Mouse (Mus musculus) G1E-ER4 (cell line): Measurements from ENCODE around the gene Atp6v1g1. TPM values are rescaled to one million over a fixed set of nuclear protein-coding genes. Genes with fewer than 3 reads are reported as not detected.

Experiments
- GATA1 ChIP-seq: IDR thresholded peaks from one replicate; pipeline ENCODE4 v1.8.0; 2012; ENCODE audit warnings: low read length, inconsistent platforms
- polyA plus RNA-seq: library from polyadenylated mRNA; stranded (reverse); fragments of >175 nt; gene quantifications from 2 replicates; pipeline ENCODE4 v1.2.3, GENCODE M21; 2012

Gene Atp6v1g1
- polyA plus RNA-seq, 1 experiment, result 188 TPM

DNA sequence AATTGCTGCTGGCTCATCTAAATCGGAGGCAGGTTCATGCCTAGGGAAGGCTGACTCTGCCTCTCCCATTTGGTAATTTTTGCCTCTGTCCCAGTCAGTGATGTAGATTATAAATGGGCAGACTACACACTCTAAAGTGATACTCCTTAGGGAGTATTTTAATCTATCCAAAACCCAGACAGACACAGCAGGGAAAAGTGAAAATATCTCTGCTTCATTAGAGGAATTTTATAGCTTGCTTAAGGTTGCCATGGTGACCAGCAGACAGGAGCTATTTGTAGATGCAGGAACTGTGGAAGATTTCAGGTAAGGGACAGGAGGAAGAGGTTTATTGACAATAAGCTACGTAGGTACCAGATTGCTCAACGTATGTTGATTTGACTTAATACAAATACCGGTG lies 7.0 kb upstream of the Atp6v1g1 start:
- no peak for TF ChIP-seq GATA1

DNA sequence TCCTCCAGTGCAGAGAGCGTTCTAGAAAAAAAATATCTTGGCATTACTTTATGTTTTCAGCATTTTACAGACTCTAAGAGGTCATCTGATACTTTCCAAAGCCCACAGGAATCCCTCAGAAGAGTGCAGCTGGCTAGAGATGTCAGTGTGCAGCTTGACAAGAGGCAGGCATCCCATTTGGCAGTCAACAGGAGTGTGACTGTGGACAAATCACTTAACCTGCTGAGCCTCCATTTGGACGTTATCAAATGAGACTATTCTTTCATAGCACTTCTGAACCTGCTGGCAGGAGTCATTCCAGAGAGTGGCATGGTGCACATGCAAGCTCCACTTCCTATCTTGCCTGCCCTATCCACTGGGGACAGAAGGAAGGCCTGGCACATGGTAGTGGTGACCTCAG lies 2.4 kb upstream of the Atp6v1g1 start:
- no peak for TF ChIP-seq GATA1

DNA sequence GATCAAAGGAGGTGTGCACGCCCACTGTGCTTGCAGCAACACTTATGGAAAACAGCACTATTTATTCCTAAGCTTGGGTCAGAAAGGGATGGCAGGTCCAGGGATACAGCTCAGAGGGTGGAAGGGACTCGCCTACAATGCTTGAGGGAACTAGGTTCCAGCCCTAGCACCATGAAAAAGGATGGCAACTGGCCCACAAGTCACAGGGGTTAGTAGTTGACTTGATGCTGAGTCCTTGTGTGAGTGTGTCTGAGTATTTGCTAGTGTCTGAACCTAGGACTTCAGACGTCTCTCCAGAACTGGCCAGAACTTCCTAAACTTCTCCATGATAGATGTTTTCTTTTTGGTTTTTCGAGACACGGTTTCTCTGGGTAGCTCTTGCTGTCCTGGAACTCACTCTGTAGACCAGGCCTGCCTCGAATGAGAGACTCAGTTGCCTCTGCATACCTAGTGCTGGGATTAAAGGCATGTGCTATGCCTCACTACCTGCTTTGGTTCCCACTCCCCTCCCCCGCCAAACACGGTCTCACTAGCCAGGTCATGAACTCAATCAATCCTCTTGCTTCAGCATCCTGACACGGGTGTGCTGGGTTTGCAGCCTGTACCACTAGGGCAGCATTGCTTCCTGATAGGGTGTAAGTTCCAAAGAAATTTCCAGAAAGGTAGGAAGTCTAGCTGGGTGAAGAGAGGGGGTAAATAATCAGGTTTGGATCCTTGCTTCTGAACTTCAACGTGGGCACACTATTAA lies 652 bp upstream of the Atp6v1g1 start:
- TF ChIP-seq GATA1, result no peak

DNA sequence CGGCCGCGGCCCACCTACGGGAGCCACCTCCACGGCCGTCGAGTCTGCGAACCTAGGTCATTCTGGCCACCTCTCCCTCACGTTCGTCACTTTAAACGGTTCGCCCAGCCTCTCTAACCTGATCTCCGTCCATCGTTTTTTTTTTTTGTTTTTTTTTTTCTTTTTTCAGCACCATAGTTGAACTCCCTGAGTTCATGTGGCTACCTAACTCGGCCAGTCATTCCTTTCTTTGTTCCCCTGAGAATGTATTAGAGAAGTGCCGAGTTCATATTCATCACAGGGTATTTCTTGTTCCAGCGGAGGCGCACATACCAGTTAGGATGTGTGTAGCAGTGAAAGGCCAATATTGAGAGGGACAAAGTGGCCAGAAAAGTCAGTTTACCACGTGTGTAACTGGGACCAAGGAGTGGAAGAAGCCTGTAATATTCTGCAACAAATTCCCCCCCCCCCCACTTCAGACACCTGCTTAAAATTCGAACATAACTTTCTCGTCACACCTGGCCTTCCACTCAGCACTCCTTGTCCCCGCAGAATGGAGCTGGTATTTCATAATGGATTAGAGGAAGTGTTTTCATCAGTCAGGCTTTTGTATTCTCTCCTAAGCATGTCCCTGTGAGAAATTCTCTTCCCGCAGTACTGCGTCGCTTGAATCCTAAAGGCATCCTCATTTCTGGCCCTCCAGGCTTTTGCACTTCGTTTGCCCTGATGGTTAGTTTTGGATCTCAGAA lies 823 bp downstream of the Atp6v1g1 start:
- TF ChIP-seq GATA1, result no peak

DNA sequence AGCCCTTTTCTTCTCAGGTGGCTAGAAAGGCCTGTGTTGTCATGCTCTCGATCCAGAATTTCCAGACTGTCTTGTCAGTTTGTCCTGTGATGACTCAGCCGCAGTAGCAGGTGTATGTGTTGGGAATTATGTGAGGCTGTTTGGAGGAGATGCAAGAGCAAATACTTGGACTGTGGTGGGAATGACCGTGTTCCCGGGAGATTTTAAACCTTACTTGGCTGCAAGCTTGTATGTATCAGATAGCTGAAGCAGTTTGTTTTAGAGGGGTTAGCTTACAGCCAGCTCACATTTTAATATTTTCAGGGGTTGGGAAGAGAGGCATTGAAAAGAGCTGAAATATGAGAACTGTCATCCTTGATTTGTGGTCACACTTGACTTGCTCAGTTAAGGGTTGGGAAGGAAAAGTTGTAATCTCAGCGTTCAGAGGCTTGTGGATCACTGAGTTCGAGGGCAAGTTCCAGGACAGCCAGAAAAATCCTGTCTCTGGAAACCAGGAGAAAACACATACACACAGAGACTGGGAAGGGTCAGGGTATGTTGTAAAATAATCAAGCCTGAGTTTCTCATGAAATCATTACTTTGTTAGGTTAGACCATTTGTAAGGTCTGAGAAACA lies 2.0 kb downstream of the Atp6v1g1 start:
- no peak for TF ChIP-seq GATA1

DNA sequence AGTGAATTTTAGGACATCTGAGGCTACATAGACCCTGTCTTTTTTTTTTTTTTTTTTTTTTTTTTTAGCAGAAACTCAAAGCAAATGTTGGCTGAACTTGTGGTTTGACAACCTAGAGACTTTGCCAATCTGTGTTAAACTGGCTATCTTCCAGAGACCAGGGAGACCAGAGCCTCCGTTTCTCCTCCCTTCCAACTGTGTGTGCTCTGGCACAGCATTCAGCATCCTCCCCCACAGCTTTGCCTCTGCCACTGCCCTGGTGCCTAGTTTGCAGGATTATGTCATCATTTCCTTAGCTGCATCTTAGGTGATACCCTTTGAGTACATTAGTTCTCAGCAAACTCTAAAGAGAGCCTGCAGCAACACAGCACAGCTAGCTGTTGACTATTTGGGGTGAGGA lies 3.2 kb downstream of the Atp6v1g1 start:
- TF ChIP-seq GATA1, result no peak

DNA sequence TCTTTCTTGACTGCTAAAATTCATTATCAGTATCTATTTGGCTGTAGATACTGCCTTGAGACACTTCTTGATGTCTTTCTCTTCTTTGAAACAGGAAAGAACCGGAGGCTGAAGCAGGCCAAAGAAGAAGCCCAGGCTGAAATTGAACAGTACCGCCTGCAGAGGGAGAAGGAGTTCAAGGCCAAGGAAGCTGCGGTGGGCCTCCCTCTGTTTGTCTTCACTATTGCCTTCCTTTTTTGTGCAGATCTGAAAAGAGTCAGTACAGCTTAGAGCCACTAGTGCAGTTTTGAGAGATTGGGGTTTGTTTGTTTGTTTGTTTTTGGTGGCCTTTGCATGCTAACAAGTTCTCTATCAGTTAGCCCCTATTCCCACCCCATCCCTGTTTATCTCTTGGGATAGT lies 3.9 kb downstream of the Atp6v1g1 start:
- TF ChIP-seq GATA1, result no peak

DNA sequence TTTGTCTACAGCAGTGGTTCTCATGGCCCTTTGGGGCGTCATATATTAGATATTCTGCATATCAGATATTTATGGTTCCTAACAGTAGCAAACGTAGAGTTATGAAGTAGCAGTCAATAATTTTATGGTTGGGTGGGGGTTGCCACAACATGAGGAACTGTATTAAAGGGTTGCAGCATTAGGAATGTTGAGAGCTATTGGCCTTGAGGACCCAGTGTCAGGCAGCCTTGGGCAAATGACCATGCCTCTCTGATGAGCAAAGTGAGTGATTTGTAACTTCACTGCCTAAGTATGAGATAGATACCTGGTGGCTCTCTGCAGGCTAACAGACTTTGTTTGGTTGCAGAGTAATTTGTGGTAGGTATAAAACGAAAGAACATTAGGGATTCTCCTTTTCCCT lies 6.3 kb downstream of the Atp6v1g1 start:
- TF ChIP-seq GATA1, result no peak

DNA sequence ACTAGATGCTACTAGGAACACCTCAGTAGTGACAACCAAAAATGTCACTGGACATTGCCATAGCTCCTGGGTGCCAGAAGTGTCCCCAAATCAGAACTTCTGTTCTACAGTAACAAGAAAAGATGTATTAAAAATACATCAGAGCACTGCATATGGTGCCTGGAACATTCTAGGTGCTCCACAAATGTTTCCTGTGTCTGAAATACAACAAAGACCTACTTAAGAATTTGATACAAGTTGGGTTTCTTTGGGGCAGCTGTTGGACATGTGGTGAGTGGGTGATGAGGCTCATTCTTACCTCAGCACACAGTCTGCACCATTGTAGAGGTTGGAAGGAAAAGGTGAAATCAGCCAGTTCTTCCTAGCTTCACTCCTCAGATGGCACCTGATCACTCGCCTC lies 8.3 kb downstream of the Atp6v1g1 start:
- no peak for TF ChIP-seq GATA1

DNA sequence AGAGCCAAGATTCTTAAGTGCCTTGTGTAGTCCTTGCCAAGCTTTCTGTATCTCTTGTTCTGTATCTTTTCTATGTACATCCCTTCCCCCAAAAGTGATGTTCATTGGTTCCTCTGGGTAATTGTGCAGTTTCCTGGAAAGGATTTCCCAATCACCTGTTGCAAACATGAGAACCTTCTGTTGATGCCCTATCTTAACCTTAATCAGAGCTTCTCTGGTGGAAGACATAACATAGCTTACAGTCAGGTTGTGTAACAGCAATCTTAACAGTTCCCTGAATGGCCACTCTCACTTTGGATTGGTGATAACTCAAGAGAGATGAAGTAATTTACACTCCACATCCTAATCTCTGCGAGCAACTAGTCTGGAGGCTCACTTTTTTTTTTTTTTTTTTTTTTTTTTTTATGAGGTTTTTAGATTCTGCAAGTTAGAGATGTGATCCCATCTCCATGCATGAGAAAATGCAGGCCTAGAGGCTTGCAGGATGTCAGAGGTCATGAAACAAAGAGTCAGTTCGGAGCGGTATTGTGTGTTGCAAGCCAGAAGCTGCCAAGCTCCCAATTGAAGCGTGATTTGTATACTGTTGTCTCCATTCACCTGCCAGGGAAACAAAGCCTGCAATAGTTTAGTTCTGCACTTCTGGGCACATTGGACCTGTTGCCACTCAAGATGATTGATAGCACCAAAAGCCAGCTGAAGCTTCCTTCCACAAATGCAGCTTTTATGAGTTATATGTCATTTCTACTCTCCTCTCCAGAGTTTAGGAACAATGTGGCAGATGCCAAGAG lies 9.4 kb downstream of the Atp6v1g1 start:
- TF ChIP-seq GATA1, result no peak

DNA sequence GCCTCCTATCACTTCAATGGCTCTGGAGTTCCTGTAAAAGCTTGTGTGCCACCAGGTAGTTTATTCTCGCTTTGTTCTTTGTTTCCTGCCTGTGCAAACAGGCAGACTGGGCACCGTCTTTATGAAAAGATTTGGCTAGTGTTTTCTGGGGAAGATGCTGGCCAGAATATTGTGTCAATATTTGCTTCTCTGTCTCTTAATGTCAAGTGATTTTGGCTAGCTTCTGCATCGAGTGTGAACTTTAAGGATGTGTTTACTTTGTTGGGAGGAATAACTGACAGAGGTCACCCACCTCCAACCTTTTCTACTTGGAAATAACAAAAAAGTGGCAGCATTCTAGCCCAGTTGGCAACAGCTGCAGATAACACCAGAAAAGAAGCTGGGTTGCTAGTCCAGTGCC lies 10.0 kb downstream of the Atp6v1g1 start:
- TF ChIP-seq GATA1, result no peak

DNA sequence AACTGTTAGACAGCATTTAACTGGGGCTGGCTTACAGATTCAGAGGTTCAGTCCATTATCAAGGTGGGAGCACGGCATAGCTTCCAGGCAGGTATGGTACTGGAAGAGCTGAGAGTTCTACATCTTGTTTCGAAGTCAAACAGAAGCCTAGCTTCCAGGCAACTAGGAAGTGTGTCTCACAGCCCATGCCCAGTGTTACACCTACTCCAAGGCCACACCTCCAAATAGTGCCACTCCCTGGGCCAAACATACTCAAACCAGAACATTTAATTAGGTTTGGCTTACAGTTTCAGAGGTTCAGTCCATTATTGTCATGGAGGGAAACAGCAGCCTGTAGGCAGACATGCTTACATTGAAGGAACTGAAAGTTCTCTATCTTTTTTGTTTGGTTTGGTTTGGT lies 10.5 kb downstream of the Atp6v1g1 start:
- no peak for TF ChIP-seq GATA1

DNA sequence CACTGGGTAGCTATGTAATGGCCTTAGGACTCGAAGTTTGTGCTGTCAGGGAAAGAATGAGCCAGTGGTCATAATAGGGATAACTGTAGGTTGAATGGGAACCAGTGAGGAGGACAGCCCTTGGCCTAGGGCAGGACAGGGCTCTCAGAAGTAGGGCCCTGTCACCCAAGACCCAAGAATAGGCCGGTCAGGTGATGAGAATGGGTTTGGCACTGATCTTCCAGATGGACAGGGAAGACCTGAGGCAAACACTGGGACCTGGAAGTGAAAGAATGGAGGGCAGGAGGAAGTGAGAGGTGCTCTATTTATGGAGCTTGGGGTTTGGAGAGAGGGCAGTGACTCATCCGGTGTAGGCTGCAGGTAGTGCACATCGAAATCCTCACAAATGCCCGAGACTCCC lies 12.1 kb downstream of the Atp6v1g1 start:
- no peak for TF ChIP-seq GATA1

DNA sequence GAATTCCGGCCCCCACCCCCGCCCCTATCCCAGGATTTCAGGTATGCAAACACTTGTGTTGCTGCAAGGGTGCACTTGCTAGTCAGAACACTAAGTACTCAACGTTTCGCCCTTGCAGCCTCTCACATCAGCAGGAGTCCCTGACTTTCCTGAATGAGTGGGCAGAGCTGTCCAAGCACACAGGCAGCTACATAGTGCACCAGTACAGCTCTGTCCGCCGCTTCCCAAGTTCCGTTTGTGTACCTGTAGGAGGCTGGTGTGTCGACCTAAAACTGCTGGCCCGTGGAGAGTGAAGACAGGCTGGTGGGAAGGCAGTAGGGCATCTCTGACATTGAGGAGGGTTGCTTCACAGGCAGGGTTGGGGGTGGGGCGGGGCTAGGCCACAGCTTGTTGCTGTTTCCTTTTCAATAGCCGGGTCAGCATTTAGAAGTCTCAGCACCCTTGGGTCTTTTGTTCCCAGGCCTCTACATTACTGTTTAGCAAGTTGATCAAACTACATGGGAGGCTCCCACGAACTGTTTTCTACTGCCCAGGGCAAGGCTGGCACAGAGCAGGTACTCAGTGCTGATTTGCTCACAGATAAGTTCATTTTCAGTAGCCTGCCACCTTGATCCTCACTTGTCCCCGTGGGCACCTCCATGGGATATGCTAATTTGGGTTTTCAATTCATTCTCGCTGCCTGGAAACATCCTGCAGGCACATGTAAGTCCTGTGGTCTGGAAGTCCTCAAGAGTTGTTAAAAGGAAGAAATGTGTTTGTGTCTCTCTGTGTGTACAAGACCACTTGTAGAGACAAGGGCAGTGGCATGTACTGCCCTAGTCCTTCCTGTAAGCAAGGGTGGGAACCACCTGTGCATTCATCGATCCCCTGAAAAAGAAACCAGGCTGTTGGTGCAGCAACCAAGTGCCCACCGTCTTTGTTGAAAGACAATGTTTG lies 12.8 kb downstream of the Atp6v1g1 start:
- no peak for TF ChIP-seq GATA1
